17 mouse cellular contexts compared by ENCODE assay signal in genomic region chr15:3413103-3413502, GRCm38 (mm10).
"Had no signal": no experiment of that assay in that cellular context is flagged by ENCODE, and none has a peak within 500 bp of the region (broad histone marks: within the 10 kb centered on the region; RNA-seq: fewer than 3 reads in every experiment).

No protein-coding gene starts in this region.

- ATAC-seq: hindbrain, postnatal 0 days; inflammation-experienced regulatory T-cells, adult 6 months; intestine, embryonic 15.5 days; intestine, postnatal 0 days; liver, embryonic 12.5 days had no signal

- DNase-seq: gastrocnemius, adult 2 months; gastrocnemius, postnatal 10 days; gastrocnemius, postnatal 25 days; heart, adult 18-20 months; heart, postnatal 14 days; heart, postnatal 36 days; kidney, adult 18-20 months; kidney, adult 8-10 months; kidney, postnatal 10 days; kidney, postnatal 25 days; kidney, postnatal 4 days; left cerebral cortex, postnatal 4 days had no signal
